ENCODE assay signal across 9 mouse cellular contexts in genomic region chr13:113034271-113034886, GRCm38 (mm10). TPM values are rescaled to one million over a fixed set of nuclear protein-coding genes. Genes with fewer than 3 reads are reported as not detected.
DNase-seq lines count a peak whose midpoint lies in the region; ATAC-seq and TF ChIP-seq lines count a peak whose summit lies in the region.
"Had no signal": no experiment of that assay in that cellular context is flagged by ENCODE, and none has a peak within 500 bp of the region (broad histone marks: within the 10 kb centered on the region; RNA-seq: fewer than 3 reads in every experiment).

No protein-coding gene starts in this region.

- H3K36me3 ChIP-seq in kidney, embryonic 14.5 days (ENCODE audit: control insufficient read depth, insufficient read depth, low read length), result no peaks in the 10 kb centered on the region
- H3K36me3 ChIP-seq in forebrain, postnatal 0 days (ENCODE audit: insufficient read depth), result no peaks in the 10 kb centered on the region
- no peaks in the 10 kb centered on the region for H3K36me3 ChIP-seq in midbrain, embryonic 11.5 days (ENCODE audit: control insufficient read depth, insufficient read depth, low read length)

- ATAC-seq in kidney, embryonic 14.5 days (ENCODE audit: low FRiP score, low TSS enrichment), result no peak
- ATAC-seq in forebrain, postnatal 0 days, result no peak
- ATAC-seq in midbrain, embryonic 11.5 days (ENCODE audit: low FRiP score), result no peak

- no peak for TF ChIP-seq CTCF in forebrain, postnatal 0 days (IDR thresholded peaks at IDR 0.05; ENCODE audit: low read depth)

- no peak for DNase-seq in kidney, postnatal 4 days
- peak; percentile 29 for DNase-seq in cerebellum, adult 11 months
- DNase-seq in forebrain, postnatal 0 days, result peak; percentile 15
- DNase-seq in midbrain, embryonic 11.5 days (ENCODE audit: low spot score, missing footprints), result peak; percentile 97
- no peak for DNase-seq in frontal cortex, postnatal 10 days (ENCODE audit: low spot score in 2 of 2)
- DNase-seq in urinary bladder, postnatal 10 days (ENCODE audit: low spot score), result no peak
- no peak for DNase-seq in kidney, adult 11 months

- peaks cover 32% of the 10 kb centered on the region for H3K27me3 ChIP-seq in kidney, embryonic 14.5 days (ENCODE audit: control insufficient read depth, insufficient read depth, low read length)
- H3K27me3 ChIP-seq in forebrain, postnatal 0 days (ENCODE audit: insufficient read depth, low read length), result no peaks in the 10 kb centered on the region; the same call in 1 of the 2 replicates
- H3K27me3 ChIP-seq in midbrain, embryonic 11.5 days (ENCODE audit: control insufficient read depth, insufficient read depth, low read length), result peaks cover 32% of the 10 kb centered on the region

- peak overlapping the region; percentile 57 for H3K4me3 ChIP-seq in kidney, embryonic 14.5 days (ENCODE audit: low read length)
- H3K4me3 ChIP-seq in forebrain, postnatal 0 days (ENCODE audit: low read depth, low read length), result peak overlapping the region; percentile 55
- H3K4me3 ChIP-seq in midbrain, embryonic 11.5 days (ENCODE audit: low read depth, low read length), result peak overlapping the region; percentile 49

- H3K9ac ChIP-seq in kidney, embryonic 14.5 days (ENCODE audit: low read depth, low read length), result peak overlapping the region; percentile 50
- H3K9ac ChIP-seq in forebrain, postnatal 0 days, result no peak overlapping the region
- H3K9ac ChIP-seq in midbrain, embryonic 11.5 days (ENCODE audit: low read length), result peak overlapping the region; percentile 10; the same call in 1 of the 2 replicates

- WGBS in kidney, embryonic 14.5 days, result 1% methylated on average over 11 of the region's 11 CpGs
- WGBS in forebrain, postnatal 0 days, result 2% methylated on average over 11 of the region's 11 CpGs
- 2% methylated on average over 11 of the region's 11 CpGs for WGBS in midbrain, embryonic 11.5 days

- no peaks in the 10 kb centered on the region for H3K9me3 ChIP-seq in kidney, embryonic 14.5 days (ENCODE audit: control insufficient read depth, low read length)
- no peaks in the 10 kb centered on the region for H3K9me3 ChIP-seq in forebrain, postnatal 0 days (ENCODE audit: low read length)
- no peaks in the 10 kb centered on the region for H3K9me3 ChIP-seq in midbrain, embryonic 11.5 days (ENCODE audit: control insufficient read depth, low read length)

- peak overlapping the region; percentile 99 for H3K4me2 ChIP-seq in kidney, embryonic 14.5 days (replicated peaks; ENCODE audit: low read depth, low read length)
- peak overlapping the region; percentile 97 for H3K4me2 ChIP-seq in forebrain, postnatal 0 days (ENCODE audit: low read depth)
- peak overlapping the region; percentile 78 for H3K4me2 ChIP-seq in midbrain, embryonic 11.5 days

- no peak overlapping the region for H3K27ac ChIP-seq in kidney, embryonic 14.5 days (ENCODE audit: low read depth, low read length)
- no peak overlapping the region for H3K27ac ChIP-seq in forebrain, postnatal 0 days (ENCODE audit: low read depth, low read length)
- H3K27ac ChIP-seq in midbrain, embryonic 11.5 days (ENCODE audit: low read depth, low read length), result no peak overlapping the region

- H3K4me1 ChIP-seq in kidney, embryonic 14.5 days (ENCODE audit: control insufficient read depth, insufficient read depth, low read length), result peaks cover 14% of the 10 kb centered on the region
- peaks cover 10% of the 10 kb centered on the region; the same call in 1 of the 2 replicates for H3K4me1 ChIP-seq in forebrain, postnatal 0 days (ENCODE audit: insufficient read depth)
- peaks cover 6% of the 10 kb centered on the region; the same call in 1 of the 2 replicates for H3K4me1 ChIP-seq in midbrain, embryonic 11.5 days (ENCODE audit: control insufficient read depth, insufficient read depth, low read length)

RNA-seq across cellular contexts. Expression of gene Cdc20b, which starts 0.5 kb away (rescaled TPM):
- not detected in 2 replicates for polyA plus RNA-seq in kidney, embryonic 14.5 days (2014; fragmentation: Nextera tagmentation; extraction: Ambion mirVana)
- total RNA-seq in forebrain, postnatal 0 days (2014; rRNA removed), result 1.0 and 1.8 TPM in 2 replicates
- 0.31 and 0.97 TPM in 2 replicates for polyA plus RNA-seq in forebrain, postnatal 0 days (2015; fragmentation: Nextera tagmentation; extraction: Ambion mirVana)
- not detected in 2 replicates for polyA plus RNA-seq in midbrain, embryonic 11.5 days (2014; fragmentation: Nextera tagmentation; extraction: Ambion mirVana)
- total RNA-seq: neutrophil, adult 5-6 weeks had no signal

RNA-seq across cellular contexts. Expression of gene Gpx8, which starts 11.8 kb away (rescaled TPM):
- 142 and 204 TPM in 2 replicates for polyA plus RNA-seq in kidney, embryonic 14.5 days (2014; fragmentation: Nextera tagmentation; extraction: Ambion mirVana)
- 27.3 and 28.3 TPM in 2 replicates for total RNA-seq in forebrain, postnatal 0 days (2014; rRNA removed)
- 41.7 and 47.6 TPM in 2 replicates for polyA plus RNA-seq in forebrain, postnatal 0 days (2015; fragmentation: Nextera tagmentation; extraction: Ambion mirVana)
- 117 and 123 TPM in 2 replicates for polyA plus RNA-seq in midbrain, embryonic 11.5 days (2014; fragmentation: Nextera tagmentation; extraction: Ambion mirVana)
- total RNA-seq: neutrophil, adult 5-6 weeks had no signal

RNA-seq across cellular contexts. Expression of gene Mcidas, which starts 40.7 kb away (rescaled TPM):
- not detected in 2 replicates for polyA plus RNA-seq in kidney, embryonic 14.5 days (2014; fragmentation: Nextera tagmentation; extraction: Ambion mirVana)
- 0.85 and 1.8 TPM in 2 replicates for total RNA-seq in forebrain, postnatal 0 days (2014; rRNA removed)
- polyA plus RNA-seq in forebrain, postnatal 0 days (2015; fragmentation: Nextera tagmentation; extraction: Ambion mirVana), result 0.75 and 1.9 TPM in 2 replicates
- polyA plus RNA-seq in midbrain, embryonic 11.5 days (2014; fragmentation: Nextera tagmentation; extraction: Ambion mirVana), result 0.12 TPM in 2 replicates
- total RNA-seq: neutrophil, adult 5-6 weeks had no signal

RNA-seq across cellular contexts. Expression of gene Ccno, which starts 46.8 kb away (rescaled TPM):
- 0.17 and 0.55 TPM in 2 replicates for polyA plus RNA-seq in kidney, embryonic 14.5 days (2014; fragmentation: Nextera tagmentation; extraction: Ambion mirVana)
- total RNA-seq in forebrain, postnatal 0 days (2014; rRNA removed), result 3.0 and 6.8 TPM in 2 replicates
- polyA plus RNA-seq in forebrain, postnatal 0 days (2015; fragmentation: Nextera tagmentation; extraction: Ambion mirVana), result 2.6 and 3.3 TPM in 2 replicates
- polyA plus RNA-seq in midbrain, embryonic 11.5 days (2014; fragmentation: Nextera tagmentation; extraction: Ambion mirVana), result 0.39 and 0.68 TPM in 2 replicates

Comparison
In these comparisons a context has a peak if more than half of its experiments do, and no peak if none do; other contexts are left out.
1. DNase-seq: peak in cerebellum, adult 11 months (single experiment), forebrain, postnatal 0 days (single experiment) and midbrain, embryonic 11.5 days (single experiment); none in kidney, postnatal 4 days (0 of 2), frontal cortex, postnatal 10 days (0 of 2), urinary bladder, postnatal 10 days (single experiment) and kidney, adult 11 months (single experiment).
2. Peak in every context shown above with its lines, with median percentiles within 50 percentile points of each other: H3K4me2 ChIP-seq and H3K4me3 ChIP-seq.